8 mouse cellular contexts compared by ENCODE assay signal in genomic region chr9:44408693-44409092, GRCm38 (mm10). TPM values are rescaled to one million over a fixed set of nuclear protein-coding genes. Genes with fewer than 3 reads are reported as not detected.
A peak's percentile ranks its signal among the peaks of the same experiment; 100 is the strongest.
DNase-seq lines count a peak whose midpoint lies in the region; ATAC-seq and TF ChIP-seq lines count a peak whose summit lies in the region.
"Not testable (repeated sequence)": the region's sequence is repeated elsewhere in the genome, so short reads cannot be mapped to it uniquely, and the experiment has no call there.

No protein-coding gene starts in this region.

- peaks cover 56 to 71% of the 10 kb centered on the region in 2 experiments for H3K36me3 ChIP-seq in CH12.LX (replicated peaks in 1 of 2; ENCODE audit: control insufficient read depth in 1 of 2, insufficient read depth in 1 of 2, low read length in 1 of 2)
- H3K36me3 ChIP-seq in embryonic facial prominence, embryonic 13.5 days: peaks cover 69% of the 10 kb centered on the region
- peaks cover 53% of the 10 kb centered on the region for H3K36me3 ChIP-seq in forebrain, postnatal 0 days (ENCODE audit: insufficient read depth)
- not testable (repeated sequence) for H3K36me3 ChIP-seq in hindbrain, embryonic 11.5 days (ENCODE audit: control insufficient read depth, insufficient read depth, low read length)
- peaks cover 68% of the 10 kb centered on the region for H3K36me3 ChIP-seq in kidney, embryonic 15.5 days
- H3K36me3 ChIP-seq in liver, embryonic 11.5 days (ENCODE audit: control insufficient read depth, insufficient read depth, low read length): peaks cover 44% of the 10 kb centered on the region
- H3K36me3 ChIP-seq in megakaryocyte, embryonic 14.5 days (replicated peaks; ENCODE audit: low read length): peaks cover 71% of the 10 kb centered on the region
- peaks cover 69% of the 10 kb centered on the region for H3K36me3 ChIP-seq in neural tube, embryonic 13.5 days

- H3K9me3 ChIP-seq in CH12.LX (replicated peaks; ENCODE audit: low read length); embryonic facial prominence, embryonic 13.5 days; forebrain, postnatal 0 days (ENCODE audit: low read length); hindbrain, embryonic 11.5 days (ENCODE audit: control insufficient read depth, low read length); kidney, embryonic 15.5 days (replicated peaks); liver, embryonic 11.5 days (ENCODE audit: control insufficient read depth, low read length); megakaryocyte, embryonic 14.5 days; neural tube, embryonic 13.5 days: not testable (repeated sequence)

- peaks cover 11 to 53% of the 10 kb centered on the region in 2 experiments for H3K4me1 ChIP-seq in CH12.LX (ENCODE audit: control insufficient read depth in 1 of 2, insufficient read depth in 2 of 2)
- peaks cover 20% of the 10 kb centered on the region for H3K4me1 ChIP-seq in embryonic facial prominence, embryonic 13.5 days
- H3K4me1 ChIP-seq in forebrain, postnatal 0 days (ENCODE audit: insufficient read depth); hindbrain, embryonic 11.5 days (replicated peaks; ENCODE audit: control insufficient read depth, insufficient read depth, low read length); liver, embryonic 11.5 days (replicated peaks; ENCODE audit: control insufficient read depth, insufficient read depth, low read length): not testable (repeated sequence)
- peaks cover 15% of the 10 kb centered on the region for H3K4me1 ChIP-seq in kidney, embryonic 15.5 days
- H3K4me1 ChIP-seq in megakaryocyte, embryonic 14.5 days: peaks cover 69% of the 10 kb centered on the region
- H3K4me1 ChIP-seq in neural tube, embryonic 13.5 days (replicated peaks): peaks cover 31% of the 10 kb centered on the region

- H3K4me3 ChIP-seq in CH12.LX (replicated peaks in 1 of 3; ENCODE audit: low read depth in 2 of 3, low read length in 2 of 3, poor library complexity in 1 of 3): peak overlapping the region; percentile 91 to 95 (median 95)
- H3K4me3 ChIP-seq in embryonic facial prominence, embryonic 13.5 days: peak overlapping the region; percentile 77
- peak overlapping the region; percentile 77 for H3K4me3 ChIP-seq in forebrain, postnatal 0 days (ENCODE audit: low read depth, low read length)
- peak overlapping the region; percentile 87 for H3K4me3 ChIP-seq in hindbrain, embryonic 11.5 days (ENCODE audit: low read depth, low read length)
- peak overlapping the region; percentile 86 for H3K4me3 ChIP-seq in kidney, embryonic 15.5 days (replicated peaks)
- H3K4me3 ChIP-seq in liver, embryonic 11.5 days (ENCODE audit: low read depth, low read length): peak overlapping the region; percentile 91
- peak overlapping the region; percentile 99 for H3K4me3 ChIP-seq in megakaryocyte, embryonic 14.5 days (replicated peaks)
- H3K4me3 ChIP-seq in neural tube, embryonic 13.5 days: peak overlapping the region; percentile 78

- not testable (repeated sequence) for TF ChIP-seq POLR2A in CH12.LX (IDR thresholded peaks at IDR 0.05; ENCODE audit: low read depth, low read length)

- not testable (repeated sequence) for TF ChIP-seq CTCF in CH12.LX (conservative IDR thresholded peaks at IDR 0.05 in 1 of 2, IDR thresholded peaks at IDR 0.05 in 1 of 2; ENCODE audit: low read depth in 2 of 2, low read length in 2 of 2); forebrain, postnatal 0 days (IDR thresholded peaks at IDR 0.05; ENCODE audit: low read depth)

- peaks cover 39% of the 10 kb centered on the region for H3K79me2 ChIP-seq in CH12.LX (replicated peaks; ENCODE audit: control insufficient read depth, extremely low read depth, insufficient read depth, poor library complexity, severe bottlenecking)

- in situ Hi-C loops in CH12.LX (cut with MboI; ENCODE audit: low pct_ligation_motif_present, low pct_unique_long_range_greater_than_20kb, low sequenced_read_pairs): not testable (repeated sequence)

- peak overlapping the region; percentile 77 for H3K4me2 ChIP-seq in CH12.LX (ENCODE audit: insufficient read depth, low read depth, poor library complexity, severe bottlenecking)
- H3K4me2 ChIP-seq in embryonic facial prominence, embryonic 13.5 days: peak overlapping the region; percentile 75
- peak overlapping the region; percentile 76 for H3K4me2 ChIP-seq in forebrain, postnatal 0 days (ENCODE audit: low read depth)
- peak overlapping the region; percentile 54 for H3K4me2 ChIP-seq in hindbrain, embryonic 11.5 days (replicated peaks; ENCODE audit: low read depth, low read length)
- peak overlapping the region; percentile 63 for H3K4me2 ChIP-seq in kidney, embryonic 15.5 days
- peak overlapping the region; percentile 74 for H3K4me2 ChIP-seq in liver, embryonic 11.5 days
- H3K4me2 ChIP-seq in neural tube, embryonic 13.5 days: peak overlapping the region; percentile 86

- not testable (repeated sequence) for H3K27ac ChIP-seq in CH12.LX (ENCODE audit: insufficient read depth, low read depth); embryonic facial prominence, embryonic 13.5 days; forebrain, postnatal 0 days (ENCODE audit: low read depth, low read length); hindbrain, embryonic 11.5 days (ENCODE audit: low read depth, low read length); kidney, embryonic 15.5 days; neural tube, embryonic 13.5 days (replicated peaks)
- H3K27ac ChIP-seq in liver, embryonic 11.5 days (ENCODE audit: low read depth, low read length): peak overlapping the region; percentile 71

- not testable (repeated sequence) for TF ChIP-seq EP300 in CH12.LX (IDR thresholded peaks at IDR 0.05; ENCODE audit: low read length)

- H3K9ac ChIP-seq in CH12.LX (ENCODE audit: insufficient read depth, low read depth): peak overlapping the region; percentile 95
- H3K9ac ChIP-seq in embryonic facial prominence, embryonic 13.5 days: peak overlapping the region; percentile 91
- H3K9ac ChIP-seq in forebrain, postnatal 0 days; hindbrain, embryonic 11.5 days (ENCODE audit: low read depth, low read length): not testable (repeated sequence)
- peak overlapping the region; percentile 91 for H3K9ac ChIP-seq in kidney, embryonic 15.5 days
- H3K9ac ChIP-seq in liver, embryonic 11.5 days (ENCODE audit: low read depth, low read length): peak overlapping the region; percentile 97
- H3K9ac ChIP-seq in neural tube, embryonic 13.5 days: 0 out of 2 replicates have a peak overlapping the region, but pooled peaks have one; percentile 85

- DNase-seq in CH12.LX (ENCODE audit: extremely low read depth); forebrain, postnatal 0 days; hindbrain, embryonic 11.5 days (ENCODE audit: low spot score); liver, embryonic 11.5 days (ENCODE audit: low spot score): not testable (repeated sequence)

- H3K27me3 ChIP-seq in CH12.LX (replicated peaks); embryonic facial prominence, embryonic 13.5 days; forebrain, postnatal 0 days (ENCODE audit: insufficient read depth, low read length); hindbrain, embryonic 11.5 days (ENCODE audit: control insufficient read depth, insufficient read depth, low read length); kidney, embryonic 15.5 days; liver, embryonic 11.5 days (replicated peaks; ENCODE audit: control insufficient read depth, insufficient read depth, low read length); megakaryocyte, embryonic 14.5 days (replicated peaks); neural tube, embryonic 13.5 days: not testable (repeated sequence)

- 76% methylated on average over 9 of the region's 9 CpGs for WGBS in embryonic facial prominence, embryonic 13.5 days
- 86% methylated on average over 9 of the region's 9 CpGs for WGBS in forebrain, postnatal 0 days
- 82% methylated on average over 9 of the region's 9 CpGs for WGBS in hindbrain, embryonic 11.5 days
- WGBS in kidney, embryonic 15.5 days: 78% methylated on average over 9 of the region's 9 CpGs
- WGBS in liver, embryonic 11.5 days: 54% methylated on average over 9 of the region's 9 CpGs
- WGBS in neural tube, embryonic 13.5 days: 86% methylated on average over 9 of the region's 9 CpGs

- ATAC-seq in embryonic facial prominence, embryonic 13.5 days (ENCODE audit: insufficient number of reproducible peaks, insufficient read depth, low FRiP score, low TSS enrichment, low read depth); forebrain, postnatal 0 days; hindbrain, embryonic 11.5 days (ENCODE audit: low FRiP score); kidney, embryonic 15.5 days (replicated peaks; ENCODE audit: low FRiP score); liver, embryonic 11.5 days (replicated peaks; ENCODE audit: low FRiP score); neural tube, embryonic 13.5 days (ENCODE audit: low read depth): not testable (repeated sequence)

- TF ChIP-seq RAD21 in CH12.LX (IDR thresholded peaks at IDR 0.05; ENCODE audit: low read depth, low read length): not testable (repeated sequence)

- dilution Hi-C loops in CH12.LX (cut with MboI; ENCODE audit: extremely low pct_ligation_motif_present, extremely low pct_unique_long_range_greater_than_20kb, low sequenced_read_pairs): not testable (repeated sequence)

RNA-seq across cellular contexts. Expression of gene Trappc4, which starts 1.3 kb away (rescaled TPM):
- total RNA-seq in CH12.LX (2012; rRNA removed): 81.3 and 88.2 TPM in 2 replicates
- 125 and 135 TPM in 2 replicates for total RNA-seq in CH12.LX (2014; rRNA removed)
- polyA plus RNA-seq in CH12.LX (2012; ENCODE audit: insufficient read length, low read depth): 55.9 and 69.2 TPM in 2 replicates
- polyA plus RNA-seq in embryonic facial prominence, embryonic 13.5 days (2015; fragmentation: Nextera tagmentation; extraction: Ambion mirVana): 165 and 174 TPM in 2 replicates
- total RNA-seq in forebrain, postnatal 0 days (2014; rRNA removed): 195 and 237 TPM in 2 replicates
- polyA plus RNA-seq in forebrain, postnatal 0 days (2015; fragmentation: Nextera tagmentation; extraction: Ambion mirVana): 369 and 397 TPM in 2 replicates
- 255 and 264 TPM in 2 replicates for polyA plus RNA-seq in hindbrain, embryonic 11.5 days (2014; fragmentation: Nextera tagmentation; extraction: Ambion mirVana)
- polyA plus RNA-seq in kidney, embryonic 15.5 days (2015; fragmentation: Nextera tagmentation; extraction: Ambion mirVana): 135 and 138 TPM in 2 replicates
- 99.5 and 107 TPM in 2 replicates for polyA plus RNA-seq in liver, embryonic 11.5 days (2014; fragmentation: Nextera tagmentation; extraction: Ambion mirVana)
- polyA plus RNA-seq in megakaryocyte, embryonic 14.5 days (2012; ENCODE audit: insufficient read depth, low replicate concordance): 10.0 and 29.6 TPM in 2 replicates
- 324 and 343 TPM in 2 replicates for polyA plus RNA-seq in neural tube, embryonic 13.5 days (2015; fragmentation: Nextera tagmentation; extraction: Ambion mirVana)

RNA-seq across cellular contexts. Expression of gene Rps25, which starts 1.8 kb away (rescaled TPM):
- total RNA-seq in CH12.LX (2012; rRNA removed): 2,535 and 3,076 TPM in 2 replicates
- 3,131 and 3,378 TPM in 2 replicates for total RNA-seq in CH12.LX (2014; rRNA removed)
- 2,547 and 3,250 TPM in 2 replicates for polyA plus RNA-seq in CH12.LX (2012; ENCODE audit: insufficient read length, low read depth)
- 2,222 and 2,384 TPM in 2 replicates for polyA plus RNA-seq in embryonic facial prominence, embryonic 13.5 days (2015; fragmentation: Nextera tagmentation; extraction: Ambion mirVana)
- total RNA-seq in forebrain, postnatal 0 days (2014; rRNA removed): 704 and 1,244 TPM in 2 replicates
- 1,723 and 2,412 TPM in 2 replicates for polyA plus RNA-seq in forebrain, postnatal 0 days (2015; fragmentation: Nextera tagmentation; extraction: Ambion mirVana)
- 1,535 and 1,670 TPM in 2 replicates for polyA plus RNA-seq in hindbrain, embryonic 11.5 days (2014; fragmentation: Nextera tagmentation; extraction: Ambion mirVana)
- 1,882 and 2,019 TPM in 2 replicates for polyA plus RNA-seq in kidney, embryonic 15.5 days (2015; fragmentation: Nextera tagmentation; extraction: Ambion mirVana)
- polyA plus RNA-seq in liver, embryonic 11.5 days (2014; fragmentation: Nextera tagmentation; extraction: Ambion mirVana): 2,656 and 2,838 TPM in 2 replicates
- 33.9 and 149 TPM in 2 replicates for polyA plus RNA-seq in megakaryocyte, embryonic 14.5 days (2012; ENCODE audit: insufficient read depth, low replicate concordance)
- 1,179 TPM in 2 replicates for polyA plus RNA-seq in neural tube, embryonic 13.5 days (2015; fragmentation: Nextera tagmentation; extraction: Ambion mirVana)

RNA-seq across cellular contexts. Expression of gene Ccdc84, which starts 9.7 kb away (rescaled TPM):
- total RNA-seq in CH12.LX (2012; rRNA removed) (25.4 and 30.4 TPM in 2 replicates), CH12.LX (2014; rRNA removed) (21.7 and 26.0 TPM in 2 replicates)
- polyA plus RNA-seq in CH12.LX (2012; ENCODE audit: insufficient read length, low read depth): 16.5 and 18.3 TPM in 2 replicates
- 33.3 and 35.3 TPM in 2 replicates for polyA plus RNA-seq in embryonic facial prominence, embryonic 13.5 days (2015; fragmentation: Nextera tagmentation; extraction: Ambion mirVana)
- total RNA-seq in forebrain, postnatal 0 days (2014; rRNA removed): 24.4 and 24.5 TPM in 2 replicates
- 20.1 and 25.2 TPM in 2 replicates for polyA plus RNA-seq in forebrain, postnatal 0 days (2015; fragmentation: Nextera tagmentation; extraction: Ambion mirVana)
- polyA plus RNA-seq in hindbrain, embryonic 11.5 days (2014; fragmentation: Nextera tagmentation; extraction: Ambion mirVana): 21.7 and 22.0 TPM in 2 replicates
- polyA plus RNA-seq in kidney, embryonic 15.5 days (2015; fragmentation: Nextera tagmentation; extraction: Ambion mirVana): 29.1 and 30.9 TPM in 2 replicates
- 25.0 and 26.1 TPM in 2 replicates for polyA plus RNA-seq in liver, embryonic 11.5 days (2014; fragmentation: Nextera tagmentation; extraction: Ambion mirVana)
- polyA plus RNA-seq in megakaryocyte, embryonic 14.5 days (2012; ENCODE audit: insufficient read depth, low replicate concordance): 11.9 and 19.2 TPM in 2 replicates
- 28.7 and 32.6 TPM in 2 replicates for polyA plus RNA-seq in neural tube, embryonic 13.5 days (2015; fragmentation: Nextera tagmentation; extraction: Ambion mirVana)

RNA-seq across cellular contexts. Expression of gene Slc37a4, which starts 12.0 kb away (rescaled TPM):
- total RNA-seq in CH12.LX (2012; rRNA removed) (13.8 and 25.5 TPM in 2 replicates), CH12.LX (2014; rRNA removed) (29.9 and 38.7 TPM in 2 replicates)
- polyA plus RNA-seq in CH12.LX (2012; ENCODE audit: insufficient read length, low read depth): 10.3 and 11.7 TPM in 2 replicates
- 12.2 and 13.4 TPM in 2 replicates for polyA plus RNA-seq in embryonic facial prominence, embryonic 13.5 days (2015; fragmentation: Nextera tagmentation; extraction: Ambion mirVana)
- total RNA-seq in forebrain, postnatal 0 days (2014; rRNA removed): 51.6 and 69.5 TPM in 2 replicates
- 32.3 and 39.4 TPM in 2 replicates for polyA plus RNA-seq in forebrain, postnatal 0 days (2015; fragmentation: Nextera tagmentation; extraction: Ambion mirVana)
- 27.9 and 31.5 TPM in 2 replicates for polyA plus RNA-seq in hindbrain, embryonic 11.5 days (2014; fragmentation: Nextera tagmentation; extraction: Ambion mirVana)
- polyA plus RNA-seq in kidney, embryonic 15.5 days (2015; fragmentation: Nextera tagmentation; extraction: Ambion mirVana): 47.5 and 48.4 TPM in 2 replicates
- polyA plus RNA-seq in liver, embryonic 11.5 days (2014; fragmentation: Nextera tagmentation; extraction: Ambion mirVana): 33.2 TPM in 2 replicates
- 10.2 and 10.4 TPM in 2 replicates for polyA plus RNA-seq in megakaryocyte, embryonic 14.5 days (2012; ENCODE audit: insufficient read depth, low replicate concordance)
- 62.9 and 71.2 TPM in 2 replicates for polyA plus RNA-seq in neural tube, embryonic 13.5 days (2015; fragmentation: Nextera tagmentation; extraction: Ambion mirVana)

RNA-seq across cellular contexts. Expression of gene Hyou1, which starts 29.4 kb away (rescaled TPM):
- 88.7 and 148 TPM in 2 replicates for total RNA-seq in CH12.LX (2012; rRNA removed)
- 31.9 and 32.6 TPM in 2 replicates for total RNA-seq in CH12.LX (2014; rRNA removed)
- polyA plus RNA-seq in CH12.LX (2012; ENCODE audit: insufficient read length, low read depth): 89.9 and 90.8 TPM in 2 replicates
- polyA plus RNA-seq in embryonic facial prominence, embryonic 13.5 days (2015; fragmentation: Nextera tagmentation; extraction: Ambion mirVana): 30.8 and 31.6 TPM in 2 replicates
- 51.8 and 59.0 TPM in 2 replicates for total RNA-seq in forebrain, postnatal 0 days (2014; rRNA removed)
- 14.0 and 17.4 TPM in 2 replicates for polyA plus RNA-seq in forebrain, postnatal 0 days (2015; fragmentation: Nextera tagmentation; extraction: Ambion mirVana)
- polyA plus RNA-seq in hindbrain, embryonic 11.5 days (2014; fragmentation: Nextera tagmentation; extraction: Ambion mirVana): 29.7 and 31.8 TPM in 2 replicates
- 43.9 and 48.2 TPM in 2 replicates for polyA plus RNA-seq in kidney, embryonic 15.5 days (2015; fragmentation: Nextera tagmentation; extraction: Ambion mirVana)
- 37.1 and 37.7 TPM in 2 replicates for polyA plus RNA-seq in liver, embryonic 11.5 days (2014; fragmentation: Nextera tagmentation; extraction: Ambion mirVana)
- 14.1 and 28.1 TPM in 2 replicates for polyA plus RNA-seq in megakaryocyte, embryonic 14.5 days (2012; ENCODE audit: insufficient read depth, low replicate concordance)
- 26.4 and 29.6 TPM in 2 replicates for polyA plus RNA-seq in neural tube, embryonic 13.5 days (2015; fragmentation: Nextera tagmentation; extraction: Ambion mirVana)
